Mouse (Mus musculus) heart, embryonic 16.5 days (tissue): Measurements from ENCODE around the gene Kat8. TPM values are rescaled to one million over a fixed set of nuclear protein-coding genes. Genes with fewer than 3 reads are reported as not detected.

Experiments
- ATAC-seq: fragments of 200-750 bp; cut with Nextera tagmentation; replicated peaks from 2 replicates; pipeline ENCODE4 v1.8.0; 2017; ENCODE audit warnings: moderate number of reproducible peaks; ENCODE audit not compliant: insufficient read depth, low FRiP score; ENCODE audit errors: extremely low read depth
- H3K27ac ChIP-seq: fragments of 300-500 bp; sonication (generic); 2 replicates; pipeline ENCODE4 v1.5.1; 2014; ENCODE audit warnings: mild to moderate bottlenecking, low read length, control low read depth, moderate library complexity
- H3K27me3 ChIP-seq: fragments of 300-500 bp; sonication (generic); 2 replicates; pipeline ENCODE4 v1.6.1; 2014; ENCODE audit warnings: low read length, mixed read lengths; ENCODE audit not compliant: control insufficient read depth, insufficient read depth
- H3K36me3 ChIP-seq: fragments of 300-500 bp; sonication (generic); 2 replicates; pipeline ENCODE4 v1.6.1; 2014; ENCODE audit not compliant: control insufficient read depth, insufficient read depth
- H3K4me1 ChIP-seq: fragments of 300-500 bp; sonication (generic); 2 replicates; pipeline ENCODE4 v1.6.1; 2014; ENCODE audit warnings: low read length, mixed read lengths; ENCODE audit not compliant: control insufficient read depth, insufficient read depth
- H3K4me2 ChIP-seq: fragments of 300-500 bp; sonication (generic); 2 replicates; pipeline ENCODE4 v1.6.1; 2014; ENCODE audit warnings: low read depth, mild to moderate bottlenecking, control low read depth, low read length
- H3K4me3 ChIP-seq: fragments of 300-500 bp; sonication (generic); 2 replicates; pipeline ENCODE4 v1.5.1; 2014; ENCODE audit warnings: mild to moderate bottlenecking, control low read depth, low read length
- H3K9ac ChIP-seq: fragments of 300-500 bp; sonication (generic); 2 replicates; pipeline ENCODE4 v1.6.1; 2014; ENCODE audit warnings: low read length, control low read depth
- H3K9me3 ChIP-seq: fragments of 300-500 bp; sonication (generic); replicated peaks from 2 replicates; pipeline ENCODE4 v1.6.1; 2016; ENCODE audit warnings: low read length; ENCODE audit not compliant: control insufficient read depth
- WGBS: fragments of 180-500 bp; shearing (Covaris S2); extraction: QIAGEN DNeasy Blood & Tissue Kit; methylation state at CpG from one replicate; pipeline ENCODE4 v1.1.7; 2014; 5-methylcytosine and 5-hydroxymethylcytosine counted together
- polyA plus RNA-seq: library from polyadenylated mRNA; unstranded; fragments of >200 nt; fragmentation: Nextera tagmentation; extraction: Ambion mirVana; gene quantifications from 2 replicates; pipeline ENCODE4 v1.2.1, GENCODE M21; 2015

The Kat8 gene
- polyA plus RNA-seq, 1 experiment from 2014 or later = 30.4 TPM

- peak; percentile 90 for ATAC-seq
- no peaks in the 10 kb centered on the region for H3K9me3 ChIP-seq
- H3K36me3 ChIP-seq = peaks cover 41% of the 10 kb centered on the region
- H3K4me3 ChIP-seq = peak within 1 kb of the TSS; percentile 91
- H3K4me2 ChIP-seq = peak within 1 kb of the TSS; percentile 73
- H3K27me3 ChIP-seq = no peaks in the 10 kb centered on the region
- peak within 1 kb of the TSS; percentile 84 for H3K27ac ChIP-seq
- 5% methylated on average over 38 of the region's 38 CpGs for WGBS
- peak within 1 kb of the TSS; percentile 95 for H3K9ac ChIP-seq
- peaks cover 8% of the 10 kb centered on the region for H3K4me1 ChIP-seq
These were observed 8.1 kb upstream of the Kat8 start, which contains the start of gene Bckdk for GRCm38 (mm10) chr7:127903971-127904796. TSS of gene Bckdk (plus strand) at chr7:127904082.

GRCm38 (mm10) chr7:127907939-127908338 is 4.4 kb upstream of the Kat8 start:
- Histone ChIP-seq H3K9ac (no peak overlapping the region), H3K36me3 (peaks cover 50% of the 10 kb centered on the region), H3K4me1 (peaks cover 12% of the 10 kb centered on the region), H3K4me3 (no peak overlapping the region), H3K9me3 (no peaks in the 10 kb centered on the region), H3K27ac (no peak overlapping the region), H3K27me3 (no peaks in the 10 kb centered on the region), H3K4me2 (no peak overlapping the region)
- no peak for ATAC-seq
- WGBS = 94% methylated on average over 12 of the region's 12 CpGs

- Histone ChIP-seq H3K36me3 (peaks cover 50% of the 10 kb centered on the region), H3K27ac (no peak overlapping the region), H3K4me1 (peaks cover 16% of the 10 kb centered on the region), H3K9ac (no peak overlapping the region), H3K27me3 (no peaks in the 10 kb centered on the region), H3K4me3 (no peak overlapping the region), H3K9me3 (no peaks in the 10 kb centered on the region), H3K4me2 (no peak overlapping the region)
- WGBS = 87% methylated on average over 4 of the region's 4 CpGs
- ATAC-seq = no peak
These were observed 3.7 kb upstream of the Kat8 start for GRCm38 (mm10) chr7:127908656-127909055.

- H3K27ac ChIP-seq = no peak overlapping the region; the same call in 1 of the 2 replicates
These were observed 622 bp downstream of the Kat8 start for GRCm38 (mm10) chr7:127912938-127913337.

GRCm38 (mm10) chr7:127915293-127915692 is 3.0 kb downstream of the Kat8 start:
- H3K27ac ChIP-seq = no peak overlapping the region
- 90% methylated on average over 12 of the region's 12 CpGs for WGBS
- peaks cover 12% of the 10 kb centered on the region for H3K36me3 ChIP-seq
- H3K4me3 ChIP-seq = no peak overlapping the region
- H3K9me3 ChIP-seq = no peaks in the 10 kb centered on the region
- H3K9ac ChIP-seq = no peak overlapping the region
- no peak overlapping the region for H3K4me2 ChIP-seq
- no peak for ATAC-seq
- H3K4me1 ChIP-seq = peaks cover 7% of the 10 kb centered on the region
- H3K27me3 ChIP-seq = no peaks in the 10 kb centered on the region

More at GRCm38 (mm10) chr7:127912938-127913337, 622 bp downstream of the Kat8 start:
- Histone ChIP-seq H3K27me3 (no peaks in the 10 kb centered on the region), H3K9ac (peak overlapping the region; percentile 91), H3K9me3 (no peaks in the 10 kb centered on the region), H3K4me2 (peak overlapping the region; percentile 74), H3K4me1 (peaks cover 7% of the 10 kb centered on the region), H3K4me3 (peak overlapping the region; percentile 94), H3K36me3 (peaks cover 34% of the 10 kb centered on the region)
- ATAC-seq = no peak
- 13% methylated on average over 4 of the region's 4 CpGs for WGBS

- peaks cover 1% of the 10 kb centered on the region for H3K4me1 ChIP-seq
- H3K9ac ChIP-seq = no peak overlapping the region
- no peak overlapping the region for H3K27ac ChIP-seq
- no peak for ATAC-seq
- 55% methylated on average over 3 of the region's 3 CpGs for WGBS
- H3K4me3 ChIP-seq = no peak overlapping the region
- peaks cover 12% of the 10 kb centered on the region for H3K36me3 ChIP-seq
- H3K27me3 ChIP-seq = no peaks in the 10 kb centered on the region
- H3K4me2 ChIP-seq = no peak overlapping the region
- H3K9me3 ChIP-seq = no peaks in the 10 kb centered on the region
These were observed 5.9 kb downstream of the Kat8 start for GRCm38 (mm10) chr7:127918203-127918602.

GRCm38 (mm10) chr7:127919290-127919689 is 7.0 kb downstream of the Kat8 start:
- no peak for ATAC-seq
- H3K27ac ChIP-seq = no peak overlapping the region
- H3K4me3 ChIP-seq = no peak overlapping the region
- H3K4me1 ChIP-seq = no peaks in the 10 kb centered on the region
- no peaks in the 10 kb centered on the region for H3K9me3 ChIP-seq
- no peak overlapping the region for H3K9ac ChIP-seq
- H3K4me2 ChIP-seq = no peak overlapping the region
- 74% methylated on average over 7 of the region's 7 CpGs for WGBS
- no peaks in the 10 kb centered on the region for H3K27me3 ChIP-seq
- peaks cover 12% of the 10 kb centered on the region for H3K36me3 ChIP-seq

- WGBS = 66% methylated on average over 8 of the region's 8 CpGs
- no peak overlapping the region for H3K4me2 ChIP-seq
- no peak overlapping the region for H3K4me3 ChIP-seq
- no peak for ATAC-seq
- H3K36me3 ChIP-seq = peaks cover 11% of the 10 kb centered on the region
- no peak overlapping the region for H3K27ac ChIP-seq
- no peak overlapping the region for H3K9ac ChIP-seq
- H3K9me3 ChIP-seq = no peaks in the 10 kb centered on the region
- no peaks in the 10 kb centered on the region for H3K4me1 ChIP-seq
- no peaks in the 10 kb centered on the region for H3K27me3 ChIP-seq
These were observed 9.2 kb downstream of the Kat8 start for GRCm38 (mm10) chr7:127921516-127921915.

- Histone ChIP-seq H3K36me3 (peaks cover 6% of the 10 kb centered on the region; the same call in 1 of the 2 replicates), H3K27me3 (no peaks in the 10 kb centered on the region), H3K4me2 (no peak overlapping the region), H3K9ac (no peak overlapping the region), H3K4me1 (no peaks in the 10 kb centered on the region), H3K4me3 (no peak overlapping the region), H3K27ac (no peak overlapping the region), H3K9me3 (no peaks in the 10 kb centered on the region)
- no peak for ATAC-seq
- 71% methylated on average over 6 of the region's 6 CpGs for WGBS
These were observed 10.3 kb downstream of the Kat8 start for GRCm38 (mm10) chr7:127922451-127923275.
